9 mouse cellular contexts compared by ENCODE assay signal in the genomic region with DNA sequence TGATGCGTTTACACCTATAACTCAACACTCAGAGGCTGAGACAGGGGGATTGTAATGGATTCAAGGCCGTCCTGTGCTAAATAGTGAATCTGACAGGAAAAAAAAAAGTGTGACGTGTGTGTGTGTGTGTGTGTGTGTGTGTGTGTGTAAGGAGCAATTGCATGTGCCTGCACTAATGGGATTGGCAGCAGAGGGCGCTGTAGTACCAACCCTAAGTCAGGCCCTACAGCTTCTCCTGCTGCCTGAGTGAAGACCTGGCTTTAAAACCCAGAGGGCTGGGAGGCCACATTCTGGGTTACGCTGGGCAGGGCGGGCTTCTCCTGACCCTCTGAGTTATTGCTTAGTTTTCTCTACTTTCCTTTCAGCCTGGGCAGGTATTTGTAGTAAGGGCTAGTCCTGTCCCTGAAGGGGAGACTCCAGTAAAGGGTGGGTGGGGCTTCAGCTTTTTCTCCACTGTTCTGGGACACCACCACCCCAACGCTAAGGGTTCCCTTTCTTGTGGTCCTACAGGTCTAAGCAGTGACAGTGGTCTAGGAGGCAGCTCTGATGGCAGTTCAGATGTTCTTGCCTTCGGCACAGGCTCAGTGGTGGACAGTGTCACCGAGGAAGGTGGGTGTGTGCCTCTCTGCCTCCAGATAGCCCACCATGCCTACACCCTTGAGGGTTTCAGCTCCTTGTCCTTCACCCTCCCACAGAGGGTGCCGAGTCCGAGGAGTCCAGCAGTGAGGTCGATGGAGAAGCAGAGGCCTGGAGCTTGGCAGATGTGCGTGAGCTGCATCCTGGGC. TPM values are rescaled to one million over a fixed set of nuclear protein-coding genes. Genes with fewer than 3 reads are reported as not detected.
DNase-seq lines count a peak whose midpoint lies in the region; ATAC-seq lines count a peak whose summit lies in the region.
"Had no signal": no experiment of that assay in that cellular context is flagged by ENCODE, and none has a peak within 500 bp of the region (broad histone marks: within the 10 kb centered on the region; RNA-seq: fewer than 3 reads in every experiment).

No protein-coding gene starts in this region.

- H3K27ac ChIP-seq in hindbrain, embryonic 11.5 days (ENCODE audit: low read depth, low read length), result no peak overlapping the region
- H3K27ac ChIP-seq in hindbrain, embryonic 10.5 days, result no peak overlapping the region
- no peak overlapping the region for H3K27ac ChIP-seq in forebrain, embryonic 12.5 days

- no peak for ATAC-seq in hindbrain, embryonic 11.5 days (ENCODE audit: low FRiP score)
- no peak for ATAC-seq in forebrain, embryonic 12.5 days (ENCODE audit: low FRiP score)

- no peaks in the 10 kb centered on the region for H3K9me3 ChIP-seq in hindbrain, embryonic 11.5 days (ENCODE audit: control insufficient read depth, low read length)
- H3K9me3 ChIP-seq in hindbrain, embryonic 10.5 days, result no peaks in the 10 kb centered on the region
- H3K9me3 ChIP-seq in forebrain, embryonic 12.5 days, result no peaks in the 10 kb centered on the region

- peak; percentile 34 for DNase-seq in hindbrain, embryonic 11.5 days (ENCODE audit: low spot score)
- no peak for DNase-seq in hindbrain, embryonic 10.5 days (ENCODE audit: low spot score)
- peak; percentile 17 for DNase-seq in urinary bladder, adult 2 months (ENCODE audit: low spot score)
- DNase-seq in urinary bladder, adult 18-20 months (ENCODE audit: low spot score in 2 of 2), result no peak
- peak; percentile 57 to 82 for DNase-seq in cerebellum, postnatal 14 days
- DNase-seq in layer of hippocampus, postnatal 10 days (ENCODE audit: low spot score in 2 of 2), result peak; percentile 47 to 58
- peak; percentile 12 to 60 for DNase-seq in spleen, postnatal 10 days (ENCODE audit: low spot score in 2 of 2)

- no peak overlapping the region for H3K4me3 ChIP-seq in hindbrain, embryonic 11.5 days (ENCODE audit: low read depth, low read length)
- no peak overlapping the region for H3K4me3 ChIP-seq in hindbrain, embryonic 10.5 days
- H3K4me3 ChIP-seq in forebrain, embryonic 12.5 days (replicated peaks), result no peak overlapping the region
- H3K4me3 ChIP-seq: myocyte had no signal

- peaks cover 23% of the 10 kb centered on the region for H3K36me3 ChIP-seq in hindbrain, embryonic 11.5 days (ENCODE audit: control insufficient read depth, insufficient read depth, low read length)
- H3K36me3 ChIP-seq in hindbrain, embryonic 10.5 days, result peaks cover 81% of the 10 kb centered on the region
- H3K36me3 ChIP-seq in forebrain, embryonic 12.5 days (replicated peaks), result peaks cover 79% of the 10 kb centered on the region

- no peak overlapping the region for H3K4me2 ChIP-seq in hindbrain, embryonic 11.5 days (replicated peaks; ENCODE audit: low read depth, low read length)
- no peak overlapping the region for H3K4me2 ChIP-seq in forebrain, embryonic 12.5 days

- no peak overlapping the region for H3K9ac ChIP-seq in hindbrain, embryonic 11.5 days (ENCODE audit: low read depth, low read length)
- H3K9ac ChIP-seq in forebrain, embryonic 12.5 days, result no peak overlapping the region

- no peaks in the 10 kb centered on the region for H3K4me1 ChIP-seq in hindbrain, embryonic 11.5 days (replicated peaks; ENCODE audit: control insufficient read depth, insufficient read depth, low read length)
- H3K4me1 ChIP-seq in hindbrain, embryonic 10.5 days (replicated peaks), result no peaks in the 10 kb centered on the region
- H3K4me1 ChIP-seq in forebrain, embryonic 12.5 days, result no peaks in the 10 kb centered on the region

- WGBS in hindbrain, embryonic 11.5 days, result 91% methylated on average over 13 of the region's 13 CpGs
- 92% methylated on average over 13 of the region's 13 CpGs for WGBS in hindbrain, embryonic 10.5 days
- 97% methylated on average over 12 of the region's 13 CpGs for WGBS in forebrain, embryonic 12.5 days

- H3K27me3 ChIP-seq in hindbrain, embryonic 11.5 days (ENCODE audit: control insufficient read depth, insufficient read depth, low read length), result no peaks in the 10 kb centered on the region
- H3K27me3 ChIP-seq in hindbrain, embryonic 10.5 days (ENCODE audit: insufficient read depth, poor library complexity, severe bottlenecking), result no peaks in the 10 kb centered on the region
- no peaks in the 10 kb centered on the region for H3K27me3 ChIP-seq in forebrain, embryonic 12.5 days

RNA-seq across cellular contexts. Expression of gene Acap3, which starts 12.9 kb away (rescaled TPM):
- 29.0 and 34.7 TPM in 2 replicates for polyA plus RNA-seq in hindbrain, embryonic 11.5 days (2014; fragmentation: Nextera tagmentation; extraction: Ambion mirVana)
- 32.2 and 41.4 TPM in 2 replicates for polyA plus RNA-seq in hindbrain, embryonic 10.5 days (2016; fragmentation: Nextera tagmentation; extraction: Ambion mirVana)
- 23.7 and 29.2 TPM in 2 replicates for polyA plus RNA-seq in urinary bladder, adult 2 months (2012; rRNA removed)
- 100 to 1,000 TPM; 145 to 162 TPM for total RNA-seq in layer of hippocampus, postnatal 10 days (2021)
- polyA plus RNA-seq in forebrain, embryonic 12.5 days (2016; fragmentation: Nextera tagmentation; extraction: Ambion mirVana), result 47.9 and 57.2 TPM in 2 replicates

RNA-seq across cellular contexts. Expression of gene Pusl1, which starts 12.9 kb away (rescaled TPM):
- polyA plus RNA-seq in hindbrain, embryonic 11.5 days (2014; fragmentation: Nextera tagmentation; extraction: Ambion mirVana), result 41.6 and 43.2 TPM in 2 replicates
- polyA plus RNA-seq in hindbrain, embryonic 10.5 days (2016; fragmentation: Nextera tagmentation; extraction: Ambion mirVana), result 49.4 and 52.8 TPM in 2 replicates
- polyA plus RNA-seq in urinary bladder, adult 2 months (2012; rRNA removed), result 43.7 and 55.5 TPM in 2 replicates
- total RNA-seq in layer of hippocampus, postnatal 10 days (2021), result 10 to 100 TPM; 68.1 to 77.0 TPM
- polyA plus RNA-seq in forebrain, embryonic 12.5 days (2016; fragmentation: Nextera tagmentation; extraction: Ambion mirVana), result 44.6 and 48.8 TPM in 2 replicates

RNA-seq across cellular contexts. Expression of gene Ints11, which starts 35.2 kb away (rescaled TPM):
- polyA plus RNA-seq in hindbrain, embryonic 11.5 days (2014; fragmentation: Nextera tagmentation; extraction: Ambion mirVana), result 93.1 and 95.4 TPM in 2 replicates
- 103 and 104 TPM in 2 replicates for polyA plus RNA-seq in hindbrain, embryonic 10.5 days (2016; fragmentation: Nextera tagmentation; extraction: Ambion mirVana)
- polyA plus RNA-seq in urinary bladder, adult 2 months (2012; rRNA removed), result 26.5 and 32.3 TPM in 2 replicates
- 10 to 100 TPM; 35.9 to 41.0 TPM for total RNA-seq in layer of hippocampus, postnatal 10 days (2021)
- polyA plus RNA-seq in forebrain, embryonic 12.5 days (2016; fragmentation: Nextera tagmentation; extraction: Ambion mirVana), result 92.2 and 94.1 TPM in 2 replicates

RNA-seq across cellular contexts. Expression of gene Cptp, which starts 35.3 kb away (rescaled TPM):
- 19.8 and 22.7 TPM in 2 replicates for polyA plus RNA-seq in hindbrain, embryonic 11.5 days (2014; fragmentation: Nextera tagmentation; extraction: Ambion mirVana)
- 22.0 and 24.8 TPM in 2 replicates for polyA plus RNA-seq in hindbrain, embryonic 10.5 days (2016; fragmentation: Nextera tagmentation; extraction: Ambion mirVana)
- polyA plus RNA-seq in urinary bladder, adult 2 months (2012; rRNA removed), result 17.1 and 18.5 TPM in 2 replicates
- total RNA-seq in layer of hippocampus, postnatal 10 days (2021), result 10 to 100 TPM; 28.1 to 32.2 TPM
- 17.9 and 23.4 TPM in 2 replicates for polyA plus RNA-seq in forebrain, embryonic 12.5 days (2016; fragmentation: Nextera tagmentation; extraction: Ambion mirVana)

RNA-seq across cellular contexts. Expression of gene Ube2j2, which starts 39.1 kb away (rescaled TPM):
- polyA plus RNA-seq in hindbrain, embryonic 11.5 days (2014; fragmentation: Nextera tagmentation; extraction: Ambion mirVana), result 142 and 160 TPM in 2 replicates
- 146 and 157 TPM in 2 replicates for polyA plus RNA-seq in hindbrain, embryonic 10.5 days (2016; fragmentation: Nextera tagmentation; extraction: Ambion mirVana)
- 55.1 and 63.4 TPM in 2 replicates for polyA plus RNA-seq in urinary bladder, adult 2 months (2012; rRNA removed)
- total RNA-seq in layer of hippocampus, postnatal 10 days (2021), result 10 to 100 TPM; 93.3 to 97.5 TPM
- polyA plus RNA-seq in forebrain, embryonic 12.5 days (2016; fragmentation: Nextera tagmentation; extraction: Ambion mirVana), result 154 and 159 TPM in 2 replicates

Comparison
In these comparisons a context has a peak if more than half of its experiments do, and no peak if none do; other contexts are left out.
1. DNase-seq: peak in hindbrain, embryonic 11.5 days (single experiment), urinary bladder, adult 2 months (single experiment), cerebellum, postnatal 14 days (2 of 2), layer of hippocampus, postnatal 10 days (2 of 2) and spleen, postnatal 10 days (2 of 2); none in hindbrain, embryonic 10.5 days (single experiment) and urinary bladder, adult 18-20 months (0 of 2).